Mouse (Mus musculus): Measurements from ENCODE around the gene Gm49369.

- no peak for TF ChIP-seq POLR2A (IDR thresholded peaks at IDR 0.05; ENCODE audit: insufficient read length, low read depth)
- no peak for TF ChIP-seq SRF (IDR thresholded peaks at IDR 0.05; ENCODE audit: control insufficient read depth, insufficient read length, low read depth)
- no peak for TF ChIP-seq TCF3 (IDR thresholded peaks at IDR 0.05; ENCODE audit: insufficient read length, low read depth)
- TF ChIP-seq REST (IDR thresholded peaks at IDR 0.05; ENCODE audit: insufficient read depth, insufficient read length): no peak
- TF ChIP-seq POLR2AphosphoS2 (IDR thresholded peaks at IDR 0.05; ENCODE audit: insufficient read length, low read depth): no peak
- no peak for TF ChIP-seq TCF12 (IDR thresholded peaks at IDR 0.05; ENCODE audit: insufficient read depth, poor library complexity, severe bottlenecking)
- no peak for TF ChIP-seq MYOD1 (IDR thresholded peaks at IDR 0.05; ENCODE audit: control insufficient read depth in 1 of 3, insufficient read length in 2 of 3, low read depth in 2 of 3)
- no peak for TF ChIP-seq MYOG (IDR thresholded peaks at IDR 0.05; ENCODE audit: control insufficient read depth in 1 of 3, insufficient read depth in 1 of 3, insufficient read length in 2 of 3, low read depth in 2 of 3)
- TF ChIP-seq E2F4 (IDR thresholded peaks at IDR 0.05; ENCODE audit: insufficient read depth): no peak
Observed at GRCm38 (mm10) chr7:142335151-142335550, 47.3 kb downstream of the Gm49369 start.

All from myocyte (in vitro differentiated cells).